Mouse (Mus musculus): ENCODE data around the gene Gtf3c5. TPM values are rescaled to one million over a fixed set of nuclear protein-coding genes. Genes with fewer than 3 reads are reported as not detected.

The Gtf3c5 gene
- 1.4 TPM for polyA plus RNA-seq (2014; fragmentation: Illumina TruSeq; extraction: RNeasy Lipid Tissue Mini Kit (QIAGEN cat#74804); ENCODE audit: low replicate concordance)

GRCm38 (mm10) chr2:28583651-28584050 is at the start of gene Gtf3c5:
Gene Gtf3c5, minus strand, starts transcription at chr2:28583751.

GRCm38 (mm10) chr2:28621664-28622171 is 38.2 kb upstream of the Gtf3c5 start, which contains the start of gene Gfi1b:
Gene Gfi1b, minus strand, starts transcription at chr2:28621982.

GRCm38 (mm10) chr2:28563303-28563702 is 20.2 kb downstream of the Gtf3c5 start, which contains the start of gene Cel:
Gene Cel, minus strand, starts transcription at chr2:28563403.

Other genes with a start within 250 kb of the Gtf3c5 start
- 0.56 TPM for gene Ppp1r26, start 137.0 kb downstream of the Gtf3c5 start, polyA plus RNA-seq (2014; fragmentation: Illumina TruSeq; extraction: RNeasy Lipid Tissue Mini Kit (QIAGEN cat#74804); ENCODE audit: low replicate concordance)
- not detected for gene 1700007K13Rik, start 117.4 kb downstream of the Gtf3c5 start, polyA plus RNA-seq (2014; fragmentation: Illumina TruSeq; extraction: RNeasy Lipid Tissue Mini Kit (QIAGEN cat#74804); ENCODE audit: low replicate concordance)
- gene Mrps2, start 115.7 kb downstream of the Gtf3c5 start, polyA plus RNA-seq (2014; fragmentation: Illumina TruSeq; extraction: RNeasy Lipid Tissue Mini Kit (QIAGEN cat#74804); ENCODE audit: low replicate concordance): 69.0 TPM
- not detected for gene Gbgt1, start 86.9 kb downstream of the Gtf3c5 start, polyA plus RNA-seq (2014; fragmentation: Illumina TruSeq; extraction: RNeasy Lipid Tissue Mini Kit (QIAGEN cat#74804); ENCODE audit: low replicate concordance)
- not detected for gene Gm10134, start 77.7 kb downstream of the Gtf3c5 start, polyA plus RNA-seq (2014; fragmentation: Illumina TruSeq; extraction: RNeasy Lipid Tissue Mini Kit (QIAGEN cat#74804); ENCODE audit: low replicate concordance)
- 8.7 TPM for gene Ralgds, start 70.6 kb downstream of the Gtf3c5 start, polyA plus RNA-seq (2014; fragmentation: Illumina TruSeq; extraction: RNeasy Lipid Tissue Mini Kit (QIAGEN cat#74804); ENCODE audit: low replicate concordance)
- 256 TPM for gene Cel, start 20.3 kb downstream of the Gtf3c5 start, polyA plus RNA-seq (2014; fragmentation: Illumina TruSeq; extraction: RNeasy Lipid Tissue Mini Kit (QIAGEN cat#74804); ENCODE audit: low replicate concordance)
- not detected for gene Gfi1b, start 38.2 kb upstream of the Gtf3c5 start, polyA plus RNA-seq (2014; fragmentation: Illumina TruSeq; extraction: RNeasy Lipid Tissue Mini Kit (QIAGEN cat#74804); ENCODE audit: low replicate concordance)
- 4.8 TPM for gene Tsc1, start 57.5 kb upstream of the Gtf3c5 start, polyA plus RNA-seq (2014; fragmentation: Illumina TruSeq; extraction: RNeasy Lipid Tissue Mini Kit (QIAGEN cat#74804); ENCODE audit: low replicate concordance)
- gene Spaca9, start 116.0 kb upstream of the Gtf3c5 start, polyA plus RNA-seq (2014; fragmentation: Illumina TruSeq; extraction: RNeasy Lipid Tissue Mini Kit (QIAGEN cat#74804); ENCODE audit: low replicate concordance): not detected
- gene Ak8, start 116.4 kb upstream of the Gtf3c5 start, polyA plus RNA-seq (2014; fragmentation: Illumina TruSeq; extraction: RNeasy Lipid Tissue Mini Kit (QIAGEN cat#74804); ENCODE audit: low replicate concordance): not detected

All from small intestine, adult 10 weeks (tissue).